Mouse (Mus musculus): ENCODE results near the gene Macf1.

Macf1 gene

DNA sequence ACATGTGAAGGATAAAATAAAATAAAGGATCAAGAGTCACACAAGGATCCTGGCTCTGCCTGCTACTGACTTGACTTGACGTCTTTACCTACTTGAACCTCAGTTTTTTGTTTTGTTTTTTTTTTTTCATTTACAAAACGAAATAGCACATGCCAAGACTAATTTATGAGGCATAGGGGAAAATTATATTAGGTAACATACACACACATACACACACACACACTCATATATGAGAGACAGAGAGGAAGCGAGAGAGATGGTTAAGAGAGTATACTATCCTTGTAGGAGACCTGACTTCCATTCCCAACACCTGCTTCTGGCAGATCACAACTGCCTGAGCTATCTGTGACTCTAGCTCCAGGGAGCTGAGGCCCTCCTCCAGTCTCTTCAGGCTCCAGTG lies at the start of gene Macf1:
Macf1 (minus strand) TSS at position 101 of the 400 bp plus-strand sequence.
- DNase-seq, result no peak

DNA sequence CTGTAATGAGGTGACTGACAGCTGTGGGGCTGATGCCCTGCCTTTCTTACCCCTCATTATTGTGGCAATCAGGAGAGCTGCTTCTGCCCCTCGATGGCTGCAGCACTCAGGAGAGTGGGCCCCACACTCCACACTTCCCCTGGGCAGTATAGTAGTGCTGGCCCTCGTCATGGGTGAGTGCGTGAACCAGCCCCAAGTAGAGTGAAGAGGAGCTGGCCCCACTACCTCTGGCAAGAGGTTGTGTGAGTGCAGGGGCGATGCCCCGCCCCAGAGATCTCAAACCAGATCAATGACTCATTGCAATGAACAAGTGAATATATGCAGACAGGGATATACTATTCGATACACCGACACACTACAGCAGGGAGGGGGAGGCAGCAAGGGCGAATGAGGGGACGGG lies 49.4 kb upstream of the Macf1 start:
- no peak for DNase-seq

DNA sequence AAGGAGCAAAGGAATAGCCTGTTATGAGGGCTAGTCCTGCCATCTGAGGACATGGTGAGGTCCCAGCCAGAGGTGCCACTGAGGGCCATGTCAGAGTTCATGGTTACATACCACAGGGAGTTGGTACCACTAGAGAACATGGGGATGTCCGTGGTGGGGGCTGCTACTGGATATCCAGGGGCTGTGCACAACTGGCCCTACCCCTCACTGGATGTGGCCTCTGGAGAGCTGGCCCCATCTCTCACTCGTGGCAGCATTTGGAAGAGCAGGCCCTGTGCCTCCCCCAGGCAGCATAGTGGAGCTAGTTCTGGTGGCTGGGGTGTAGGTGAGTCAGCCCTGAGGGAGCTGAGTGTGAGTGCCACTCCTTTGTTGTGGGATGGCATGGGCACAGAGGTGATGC lies 48.8 kb upstream of the Macf1 start:
- no peak for DNase-seq

DNA sequence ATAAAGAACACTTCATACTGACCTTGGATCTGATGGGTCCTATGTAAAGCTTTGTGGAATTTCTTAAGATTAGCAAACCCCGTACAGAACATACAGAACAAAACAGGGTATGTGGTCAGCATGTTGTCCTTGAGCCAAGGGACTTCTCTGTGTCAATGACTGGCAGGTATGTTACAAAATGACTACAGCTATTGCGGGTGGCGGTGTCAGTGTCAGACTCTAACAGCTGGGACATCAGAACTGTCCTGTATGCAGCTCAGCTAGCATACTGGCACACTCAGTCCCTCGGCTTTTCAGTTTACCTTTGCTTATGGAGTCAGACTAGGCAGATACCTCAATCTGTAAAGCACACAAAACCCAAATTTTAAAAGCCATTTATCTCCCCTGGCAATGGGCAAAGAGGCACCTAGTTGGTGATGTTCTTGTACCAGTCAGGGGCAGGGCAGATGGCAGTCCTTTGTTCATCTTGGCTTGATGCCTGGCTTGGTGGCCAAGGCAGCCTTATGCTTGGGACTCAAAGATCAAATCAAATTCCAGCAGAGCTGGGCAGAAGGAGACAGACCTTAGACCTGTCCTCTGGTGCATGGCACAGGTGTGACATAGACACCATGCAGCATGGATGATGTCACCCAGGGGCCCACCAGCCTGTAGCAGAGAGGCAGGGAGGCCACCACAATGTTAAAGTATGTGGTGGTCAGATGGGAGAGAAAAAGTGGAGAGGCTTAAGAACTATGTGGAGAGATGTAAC lies 48.2 kb upstream of the Macf1 start:
- no peak for DNase-seq

DNA sequence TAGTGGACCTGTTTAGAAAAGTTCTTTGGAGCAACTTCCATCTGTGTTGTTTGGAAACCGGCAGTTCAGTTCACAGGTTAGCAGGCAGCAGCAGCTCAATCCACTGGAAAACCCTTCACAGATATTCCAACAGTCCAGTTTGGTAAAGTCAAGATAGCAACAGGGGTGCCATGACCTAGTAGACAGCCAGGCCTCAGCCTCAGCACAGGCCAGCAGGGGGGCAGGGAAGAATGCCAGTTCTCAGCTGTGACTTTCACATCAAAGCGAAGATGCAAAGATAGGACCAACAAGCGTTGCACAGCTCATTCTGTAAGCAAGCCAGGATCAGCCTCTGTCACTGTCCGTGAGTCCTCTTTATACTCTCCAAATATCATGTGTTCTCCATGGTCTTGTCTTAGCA lies 37.6 kb upstream of the Macf1 start:
- DNase-seq, result no peak

DNA sequence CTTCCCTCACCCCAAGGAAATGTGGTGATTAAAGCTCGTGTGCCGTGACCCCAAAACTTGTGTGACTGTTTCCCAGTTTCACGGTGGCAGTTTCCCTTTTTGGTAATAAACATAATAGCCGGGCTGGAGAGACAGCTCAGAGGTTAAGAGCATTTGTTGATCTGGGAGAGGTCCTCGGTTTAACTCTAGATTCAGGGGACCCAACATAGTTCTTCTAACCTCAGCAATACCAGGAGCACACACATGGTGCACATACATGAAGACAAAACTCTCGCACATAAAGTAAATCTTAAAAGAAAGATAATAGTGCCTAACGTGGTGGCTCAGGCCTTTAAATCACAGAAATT lies 34.2 kb upstream of the Macf1 start:
- DNase-seq, result no peak

DNA sequence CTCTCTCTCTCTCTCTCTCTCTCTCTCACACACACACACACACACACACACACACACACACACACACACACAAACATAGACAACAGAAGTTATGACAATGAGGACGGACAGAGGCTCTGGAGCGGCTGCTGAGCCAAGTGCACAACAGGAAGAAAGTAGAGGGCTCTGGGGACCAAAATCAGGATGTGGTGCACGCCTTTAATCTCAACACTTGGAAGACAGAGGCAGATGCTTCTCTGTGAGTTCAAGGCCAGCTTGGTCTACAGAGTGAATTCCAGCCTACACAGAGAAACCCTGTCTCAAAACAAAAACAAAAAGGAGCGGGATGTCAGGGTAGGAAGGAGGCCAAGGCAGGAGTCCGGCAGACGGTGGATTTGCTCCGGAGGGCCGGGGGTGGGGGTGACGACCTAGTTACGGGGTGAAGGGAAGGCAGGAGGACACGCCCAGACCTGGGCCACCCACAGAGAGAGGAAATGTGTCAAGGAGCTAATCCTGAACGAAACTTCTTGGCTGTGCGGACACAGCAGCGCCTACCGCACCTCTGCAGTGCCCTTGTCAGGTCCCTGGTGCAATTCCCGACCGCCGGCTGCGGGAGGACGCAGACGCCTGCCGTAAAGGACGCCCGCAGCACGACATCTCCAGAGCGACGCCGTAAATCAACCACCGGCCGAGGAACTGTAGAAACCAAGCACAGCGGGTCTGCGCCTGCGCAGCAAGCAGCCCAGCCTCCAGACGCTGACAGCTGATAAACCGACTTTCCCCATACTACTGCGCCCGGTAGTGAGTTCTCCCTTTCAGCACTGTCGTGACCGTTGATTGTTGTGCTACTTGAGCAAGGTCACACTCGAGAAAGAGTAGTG lies 33.6 kb upstream of the Macf1 start, which contains the start of gene Ndufs5:
Ndufs5 (minus strand) TSS at position 629 of the 860 bp plus-strand sequence.
- peak; percentile 90 to 97 for DNase-seq

DNA sequence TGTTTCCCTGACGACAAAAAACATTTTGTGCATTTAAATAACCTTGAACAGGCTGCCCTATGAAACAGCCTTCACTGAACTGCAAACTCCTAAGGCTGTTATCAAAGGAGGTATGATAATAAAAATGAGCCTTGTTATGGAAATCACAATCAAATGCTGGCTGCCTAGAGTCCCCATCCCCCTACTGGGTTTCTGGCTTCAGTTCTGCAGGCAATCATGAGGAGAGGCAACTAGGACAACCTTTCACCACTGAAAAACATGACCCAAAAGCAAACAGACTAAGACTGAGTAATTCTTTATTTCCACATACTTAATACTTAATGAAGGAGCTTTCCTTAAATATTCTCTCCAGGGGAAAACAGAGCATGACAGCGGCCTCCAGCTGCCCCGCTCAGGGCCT lies 28.3 kb upstream of the Macf1 start:
- DNase-seq, result no peak

DNA sequence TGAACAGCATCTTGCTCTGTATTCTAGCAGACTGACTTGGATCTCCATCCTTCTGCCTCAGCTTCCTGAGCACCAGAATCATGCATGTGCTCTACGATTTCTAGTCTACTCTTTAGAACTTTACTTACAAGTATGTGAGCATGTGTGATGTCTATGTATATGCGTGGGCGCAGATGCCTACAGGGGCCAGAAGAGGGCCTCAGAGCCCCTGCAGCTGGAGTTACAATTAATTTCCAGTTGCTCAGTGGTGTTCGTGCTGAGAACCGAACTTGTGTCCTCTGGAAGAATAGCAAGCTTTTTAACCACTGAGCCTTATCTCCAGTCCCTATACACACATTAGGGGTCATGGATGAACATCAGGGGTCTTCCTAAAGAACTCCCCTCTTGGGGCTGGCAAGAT lies 23.2 kb upstream of the Macf1 start:
- DNase-seq, result no peak

DNA sequence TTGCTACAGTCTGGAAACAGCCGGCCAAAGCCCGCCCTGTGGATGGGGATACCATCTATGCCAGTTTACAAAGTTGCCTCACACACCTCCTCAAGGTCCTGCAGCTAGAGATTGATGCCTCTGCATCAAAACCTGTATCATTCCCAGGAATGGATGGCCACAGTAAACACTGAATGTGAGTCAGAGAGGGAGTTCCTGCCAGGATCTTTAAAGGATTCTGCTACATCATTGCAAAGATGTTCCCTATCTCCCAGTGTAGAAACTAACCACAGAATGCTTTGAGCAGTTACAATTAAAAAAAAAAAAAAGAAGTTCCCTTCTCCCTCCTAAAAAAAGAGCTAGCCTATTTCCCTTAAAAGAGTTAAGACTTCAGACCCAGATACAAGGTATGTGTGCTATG lies 21.2 kb upstream of the Macf1 start:
- DNase-seq, result no peak

DNA sequence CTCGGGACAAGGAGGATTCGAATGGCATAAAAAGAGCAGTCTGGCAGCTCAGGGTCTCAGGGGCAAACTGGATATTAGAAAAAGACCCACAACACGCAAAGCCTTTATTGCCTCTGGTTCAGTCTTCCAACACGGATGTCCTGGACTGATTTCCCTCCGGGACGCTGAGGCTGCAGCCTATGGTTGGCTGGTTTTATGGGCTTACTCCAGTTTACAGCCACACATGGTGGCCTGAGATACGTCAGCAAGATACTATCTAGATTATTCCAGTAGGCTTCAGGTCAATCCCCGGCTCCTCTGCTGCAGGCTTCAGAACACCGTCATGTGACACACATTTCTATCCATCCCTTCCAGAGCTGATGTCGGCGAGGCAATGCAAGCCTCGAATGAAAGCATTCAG lies 9.2 kb upstream of the Macf1 start:
- DNase-seq, result no peak

DNA sequence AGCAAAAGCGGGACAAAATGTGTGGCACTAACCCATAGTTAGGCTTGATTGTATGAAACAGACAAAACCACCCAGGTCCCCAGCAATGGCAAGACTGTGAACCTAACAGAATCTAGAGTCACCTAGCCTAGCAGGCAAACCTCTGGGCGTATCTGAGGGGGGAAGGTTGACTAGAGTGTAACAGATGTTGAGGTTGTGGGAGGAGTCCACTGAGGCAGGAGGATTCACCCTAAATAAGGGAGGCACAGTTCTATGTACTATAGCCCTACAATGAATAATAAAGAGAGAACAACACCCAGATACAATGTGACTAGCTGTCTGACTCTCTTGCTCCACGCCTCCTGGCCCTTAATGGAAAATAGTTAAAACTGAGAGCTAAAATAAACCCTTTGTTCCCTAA lies 7.9 kb upstream of the Macf1 start:
- no peak for DNase-seq

DNA sequence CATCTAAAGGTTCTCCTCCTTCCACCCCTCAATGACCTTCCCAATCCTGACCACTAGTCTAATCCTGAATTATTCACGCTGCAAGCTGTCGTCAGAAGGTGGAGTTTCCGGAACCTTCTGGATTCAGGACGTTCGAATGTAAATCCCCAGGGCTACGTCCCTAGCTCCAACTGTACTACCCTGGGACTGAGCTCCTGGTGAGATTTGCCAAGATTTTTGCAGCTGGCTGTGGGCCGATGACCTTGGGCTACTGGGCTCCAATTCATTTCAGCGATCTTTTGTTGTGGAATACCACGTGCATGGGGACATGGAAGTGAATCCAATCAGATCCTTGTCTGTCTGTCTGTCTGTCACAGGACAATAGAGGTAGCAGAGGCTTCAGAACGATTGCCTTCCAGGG lies 6.2 kb upstream of the Macf1 start:
- DNase-seq, result no peak

DNA sequence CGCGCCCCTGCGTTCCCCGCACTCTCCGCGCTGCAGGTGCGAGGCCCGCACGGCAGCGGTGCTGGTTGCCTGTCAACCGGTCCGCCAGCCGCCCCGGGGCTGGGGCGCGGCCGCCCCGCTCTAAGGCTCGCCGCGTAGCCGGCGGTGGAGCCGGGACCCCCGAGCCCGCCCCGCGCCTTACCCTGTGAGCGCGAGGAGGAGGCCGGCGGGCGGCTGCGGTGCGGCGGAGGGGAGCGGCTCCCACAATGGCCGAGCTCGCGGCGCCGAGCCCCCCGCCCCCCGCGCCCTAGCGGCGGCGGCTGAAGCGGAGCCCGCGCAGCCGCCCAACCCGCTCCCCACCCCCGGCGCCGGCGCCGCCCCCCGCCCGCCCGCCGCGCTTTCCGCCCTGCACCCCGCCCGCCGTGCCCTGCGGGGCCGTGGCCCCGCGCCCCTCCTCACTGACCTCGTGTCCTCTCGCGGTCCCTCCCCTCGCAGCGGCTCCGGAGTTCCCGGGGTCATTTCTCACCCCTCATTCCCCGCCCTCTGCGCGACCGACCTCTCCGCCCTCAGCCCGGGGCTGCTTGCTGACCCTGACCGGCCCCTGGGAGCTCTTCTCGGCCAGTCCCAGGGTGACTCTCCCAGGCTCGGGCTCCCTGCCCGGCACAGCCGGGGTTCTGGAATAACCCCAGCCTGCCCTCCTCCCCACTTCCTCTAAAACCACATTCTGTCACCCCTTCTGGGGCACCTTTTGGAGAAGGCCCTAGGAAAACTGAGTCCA lies 3.0 kb upstream of the Macf1 start:
- peak in 1 of 2 experiments; percentile 8 for DNase-seq

DNA sequence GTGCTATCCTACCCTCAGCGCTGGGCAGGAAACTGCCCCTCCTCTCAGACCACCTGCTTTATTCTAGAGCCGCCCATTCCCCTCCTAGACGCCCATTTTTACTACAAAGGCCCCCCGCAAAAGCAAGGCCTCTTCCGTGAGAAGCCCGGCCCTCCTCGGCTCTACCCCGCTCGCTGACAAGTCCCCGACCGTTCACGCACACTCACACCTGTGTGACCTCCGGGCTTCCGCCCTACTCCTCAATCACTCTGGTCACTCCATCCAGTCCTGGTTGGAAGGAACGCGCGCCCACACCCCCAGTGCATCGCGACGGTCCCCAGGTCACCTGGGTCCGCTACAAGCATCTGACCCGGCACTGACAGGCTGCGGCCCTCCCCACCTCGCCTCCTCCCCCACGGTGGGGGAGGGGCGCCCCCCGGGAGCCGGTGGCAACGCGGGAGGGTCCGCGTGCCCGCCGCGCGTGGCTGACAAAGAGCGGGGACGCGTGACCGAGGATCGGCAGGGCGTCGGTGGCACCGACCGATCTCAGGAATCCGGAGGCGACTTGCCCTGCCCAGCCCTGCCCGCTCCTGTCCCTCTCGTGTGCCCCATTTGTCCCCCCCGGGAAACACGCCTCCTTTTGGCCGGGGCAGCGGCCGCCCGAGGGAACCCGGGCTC lies 2.3 kb upstream of the Macf1 start:
- DNase-seq, result no peak

DNA sequence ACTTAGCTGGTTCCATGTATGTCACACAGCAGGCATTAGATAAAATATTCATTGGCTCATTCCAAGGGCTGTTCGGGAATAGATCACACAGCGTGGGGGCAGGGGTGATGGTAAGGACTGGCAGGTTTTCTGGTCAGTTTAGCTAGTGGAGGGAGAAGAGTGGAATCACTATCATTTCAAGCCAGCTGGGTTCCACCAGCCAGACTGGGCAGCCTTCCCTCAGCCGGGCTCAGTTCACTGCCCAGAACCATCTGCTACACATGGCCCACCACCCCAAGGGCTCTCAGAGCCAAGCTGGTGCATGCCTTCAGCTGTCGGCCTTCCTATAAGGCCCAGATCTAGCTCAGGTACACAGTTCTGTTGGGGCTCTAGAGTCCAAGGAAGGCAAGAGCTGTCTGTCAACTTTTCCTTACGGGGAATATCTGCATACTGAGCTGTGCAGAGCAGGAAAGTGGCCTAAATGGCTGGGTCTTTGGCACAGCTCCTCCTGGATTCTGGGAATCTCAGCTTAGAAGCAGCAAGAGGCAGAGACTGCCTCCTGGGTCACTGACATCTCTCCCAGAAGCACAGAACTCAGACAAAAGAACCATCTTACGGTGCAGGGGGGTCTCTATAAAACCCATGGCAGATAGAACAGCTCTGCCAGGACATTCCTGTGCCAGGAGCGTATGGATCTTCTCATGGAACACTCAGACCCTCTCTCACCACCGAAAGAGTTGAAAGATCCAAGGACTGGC lies 1.5 kb upstream of the Macf1 start:
- no peak for DNase-seq

DNA sequence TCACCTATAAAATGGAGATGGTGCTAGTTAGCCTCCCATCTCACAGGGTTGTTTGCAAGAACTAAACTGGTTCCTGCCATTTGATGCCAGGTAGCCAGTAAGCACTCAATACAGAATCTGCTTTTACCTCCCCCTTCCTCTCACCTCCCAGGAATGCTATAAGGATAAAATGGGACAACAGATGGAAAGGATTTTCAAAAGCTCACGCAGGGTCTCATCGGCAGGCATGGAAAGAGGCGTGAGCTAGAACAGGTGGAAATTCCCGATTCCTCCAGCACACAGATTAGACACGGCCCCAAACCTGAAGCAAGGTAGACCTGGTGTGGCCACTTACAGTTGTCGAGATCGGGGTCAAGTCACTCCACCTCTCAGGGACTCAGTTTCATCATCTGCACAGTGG lies 886 bp upstream of the Macf1 start:
- no peak for DNase-seq

DNA sequence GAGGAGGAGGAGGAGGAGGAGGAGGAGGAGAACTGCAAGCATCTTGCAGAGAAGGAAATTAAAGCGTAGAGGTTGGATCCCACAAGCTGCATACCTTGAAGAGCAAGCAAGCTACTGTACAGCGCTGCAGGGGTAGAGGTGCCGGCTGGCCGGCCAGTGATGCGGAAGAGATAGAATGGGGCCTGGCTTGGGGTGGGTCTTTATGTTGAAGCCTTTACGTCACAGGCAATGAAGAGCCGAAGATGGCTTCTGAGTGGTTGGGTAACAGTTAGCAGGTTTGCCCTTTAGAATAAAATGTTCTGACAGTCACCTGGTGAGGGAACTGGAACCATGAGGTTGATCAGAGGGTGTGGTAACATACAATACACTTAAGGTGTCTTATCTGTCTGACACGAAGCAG lies 1.9 kb downstream of the Macf1 start:
- no peak for DNase-seq

DNA sequence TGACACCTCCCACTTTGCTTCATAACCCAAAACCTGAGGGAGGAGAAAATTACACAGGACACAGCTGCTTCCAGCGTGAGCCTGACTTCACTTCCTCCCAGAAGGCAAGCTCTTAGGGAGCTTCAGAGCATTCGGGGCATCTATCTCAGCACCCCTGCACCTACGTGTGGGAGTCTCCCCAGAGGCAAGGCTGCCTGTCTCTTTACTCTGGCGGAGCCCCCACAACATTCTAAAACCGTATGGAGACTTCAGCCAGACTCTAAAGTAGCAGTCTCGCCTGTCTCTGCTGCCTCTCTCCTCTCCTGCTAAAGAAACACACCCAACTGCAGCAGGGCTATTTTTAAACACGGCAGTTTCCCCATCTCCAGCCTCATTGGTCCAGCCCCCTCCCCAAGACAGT lies 3.2 kb downstream of the Macf1 start:
- DNase-seq, result no peak

DNA sequence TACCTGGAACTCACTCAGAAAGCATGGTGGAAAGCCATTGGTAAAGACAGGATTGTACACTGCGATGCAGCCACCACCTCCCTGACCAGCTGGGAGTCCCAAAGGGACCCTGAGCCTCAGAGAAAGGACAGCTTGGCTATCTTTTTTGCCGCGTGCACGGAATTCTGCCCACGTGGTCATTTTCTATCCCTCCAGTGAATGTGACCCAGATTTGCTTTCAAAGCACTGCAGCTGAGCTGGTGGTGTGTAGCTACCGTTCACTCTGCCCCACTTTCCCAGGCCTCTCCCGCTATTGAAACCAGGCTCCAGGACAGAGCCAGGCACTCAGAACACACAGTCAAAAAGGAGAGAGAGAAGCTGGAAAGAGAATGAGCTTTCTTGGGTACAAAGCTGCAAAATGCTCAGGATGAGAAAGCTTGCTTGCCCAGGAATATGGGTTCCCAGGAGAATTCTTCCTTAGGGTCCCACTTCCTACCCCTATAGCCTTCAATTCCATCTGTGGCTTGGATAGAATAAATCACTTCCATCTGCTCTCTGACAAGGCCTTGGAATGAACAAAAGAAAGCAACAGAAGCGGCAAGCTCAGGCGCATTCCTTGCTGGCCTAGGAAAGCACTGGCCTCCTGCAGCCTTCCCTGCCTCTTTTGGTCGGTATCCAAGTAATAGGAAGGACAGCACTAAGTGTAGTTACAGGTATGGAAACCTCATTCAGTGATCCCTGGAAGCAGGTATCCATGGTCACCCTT lies 6.9 kb downstream of the Macf1 start:
- no peak for DNase-seq

DNA sequence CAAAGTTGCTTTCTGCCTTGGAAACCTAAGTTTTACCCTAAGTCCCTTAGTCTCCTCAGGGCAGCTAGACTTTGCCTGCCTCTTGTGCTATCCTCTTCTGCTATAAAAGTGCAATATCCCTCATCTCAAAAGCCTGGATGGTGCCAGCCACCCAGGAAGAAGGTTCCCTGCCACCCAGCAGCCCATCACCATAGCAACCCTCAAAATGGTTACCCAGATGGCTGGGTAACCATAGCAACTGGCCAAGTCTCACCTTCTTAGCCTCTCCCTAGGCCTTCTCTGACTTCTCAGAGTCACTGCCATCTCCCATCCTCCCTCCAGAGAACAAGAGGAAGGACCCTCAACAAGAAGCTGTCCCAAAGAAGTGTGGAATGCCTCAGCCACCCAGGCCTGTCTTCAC lies 13.6 kb downstream of the Macf1 start:
- DNase-seq, result no peak

DNA sequence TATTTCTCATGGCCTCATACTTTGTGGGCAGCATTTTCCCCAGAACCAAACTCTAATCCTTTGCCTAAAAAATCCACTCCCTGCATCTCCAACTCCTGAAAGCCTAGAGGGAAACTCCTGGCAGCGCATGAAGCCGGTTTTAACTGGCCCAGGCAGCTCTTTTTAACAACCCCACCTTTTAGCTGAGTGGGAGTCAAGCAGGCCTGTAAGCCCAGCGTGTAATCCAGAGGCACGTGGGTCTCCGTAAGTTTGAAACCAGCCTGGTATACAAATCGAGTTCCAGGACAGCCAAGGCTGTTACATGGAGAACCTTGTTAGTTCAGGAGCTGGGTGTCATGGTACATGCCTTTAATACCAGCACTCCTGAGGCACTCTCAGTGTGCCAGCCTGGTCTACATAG lies 14.5 kb downstream of the Macf1 start:
- no peak for DNase-seq
